Mouse (Mus musculus): ENCODE measurements at regions not wholly inside any gene's neighbourhood (a gene's known extent, or its start where the extent isn't known, plus 50 kb on each side); places are given as distances from the start of the nearest gene placed in this dataset.

DNA sequence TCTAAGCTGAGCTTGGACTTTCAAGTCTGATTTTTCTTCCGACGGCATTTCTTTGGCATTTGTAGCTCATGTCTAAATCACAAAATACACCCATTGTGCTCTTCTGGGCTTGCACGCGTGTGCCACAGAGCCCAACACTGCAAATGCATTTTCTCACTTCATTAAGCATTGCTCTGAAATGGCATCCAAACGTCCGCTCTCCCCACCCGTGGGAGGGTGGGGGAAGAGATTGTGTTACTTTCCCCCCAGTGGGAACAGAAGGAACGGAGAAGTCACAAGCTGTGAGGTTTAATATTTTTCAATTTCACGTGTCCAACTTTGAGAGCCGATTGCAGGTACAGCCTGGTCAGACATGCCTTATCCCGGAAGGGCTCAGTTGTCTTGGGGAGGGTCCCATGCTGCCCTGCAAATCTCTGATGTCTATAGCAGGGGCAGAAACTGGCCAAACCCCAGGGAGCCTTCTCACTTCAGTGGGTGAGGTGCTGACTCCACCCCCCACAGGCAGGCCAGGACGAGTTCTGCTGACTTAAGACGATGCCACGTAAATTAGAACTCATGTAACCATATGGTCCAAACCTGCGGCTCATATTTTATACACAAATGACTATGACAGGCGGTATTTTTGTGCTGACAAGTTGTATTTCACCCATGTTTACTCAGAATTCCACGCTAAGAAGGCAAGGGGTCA lies 371.5 kb upstream of the Nfe2l3 start:
- no peak for DNase-seq (ENCODE audit: low spot score)

DNA sequence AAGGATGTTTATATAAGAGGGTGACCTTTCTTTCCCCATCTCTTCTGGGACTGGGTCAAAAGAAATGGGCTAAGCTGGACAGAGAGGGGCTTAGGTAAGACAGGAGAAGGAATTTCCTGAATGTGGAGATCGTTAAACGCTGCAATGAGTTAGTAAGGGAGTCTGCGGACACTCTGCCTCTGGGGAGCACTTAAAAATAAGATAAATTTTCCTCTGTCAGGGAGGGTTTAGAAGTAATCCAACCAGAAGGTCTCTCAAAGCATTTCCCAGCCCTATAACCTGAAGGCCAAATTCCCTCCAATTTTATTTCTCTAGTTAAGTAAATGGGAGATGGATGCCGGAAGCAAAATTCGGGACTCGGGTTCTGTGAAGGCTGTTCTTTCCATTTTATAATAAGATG lies 367.3 kb upstream of the Nfe2l3 start:
- DNase-seq (ENCODE audit: low spot score) = no peak

DNA sequence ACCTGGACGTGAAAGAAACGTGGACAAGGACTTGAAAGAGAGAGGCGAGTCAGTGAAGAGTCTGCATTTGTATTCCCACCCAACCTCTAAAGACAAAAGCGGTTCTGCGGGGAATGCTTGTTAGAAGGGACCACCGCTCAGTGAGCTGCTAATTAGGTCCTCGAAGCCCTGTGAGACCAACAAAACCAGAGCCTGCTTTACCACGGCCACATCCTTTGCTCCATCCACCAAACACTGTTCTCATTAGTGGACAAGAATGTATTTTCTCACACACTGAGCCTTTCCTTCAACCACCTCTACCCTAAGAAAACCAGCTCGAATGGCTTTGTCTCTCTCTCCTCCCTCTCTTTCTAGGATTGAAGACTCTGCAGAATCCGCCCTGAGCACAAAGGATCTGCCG lies 365.1 kb upstream of the Nfe2l3 start:
- no peak for DNase-seq (ENCODE audit: low spot score)

DNA sequence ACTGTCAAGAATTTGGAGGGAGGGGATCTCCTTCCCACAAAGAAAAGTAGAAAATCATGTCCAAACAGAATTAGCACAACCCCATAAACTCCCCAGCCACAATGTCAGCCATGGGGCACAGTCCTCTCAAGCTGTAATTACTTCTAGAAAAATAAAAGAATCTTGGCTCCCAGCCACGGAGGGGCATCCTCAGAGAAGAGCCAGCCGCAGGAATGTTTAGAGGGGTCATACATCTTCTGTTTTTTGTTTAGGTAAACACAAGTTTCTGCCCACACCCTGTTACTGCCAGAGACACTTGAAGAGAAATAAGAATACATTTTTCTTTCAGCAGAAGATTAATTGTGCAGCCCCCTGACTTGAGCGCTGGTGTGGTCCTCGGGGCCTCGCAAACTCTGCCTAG lies 362.5 kb upstream of the Nfe2l3 start:
- DNase-seq (ENCODE audit: low spot score) = no peak

DNA sequence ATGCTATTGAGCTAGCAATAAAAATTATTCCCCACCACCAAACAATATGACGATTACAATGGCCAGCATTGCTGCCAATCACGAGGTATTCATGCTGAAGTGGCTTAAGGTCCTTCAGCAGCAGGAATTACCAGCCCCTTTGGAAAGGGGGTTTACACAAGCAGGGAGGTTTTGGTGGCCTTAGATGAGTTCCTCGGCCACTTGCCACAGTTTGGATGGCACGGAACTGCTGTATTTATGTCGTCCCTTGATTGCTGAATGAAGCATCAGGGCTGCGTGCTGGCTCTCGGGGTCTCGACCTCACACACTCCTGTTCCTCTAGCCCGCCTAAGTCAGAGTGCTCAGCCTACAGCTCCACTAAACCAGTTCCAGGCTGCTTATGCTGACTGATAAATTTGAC lies 361.2 kb upstream of the Nfe2l3 start:
- DNase-seq (ENCODE audit: low spot score) = no peak

DNA sequence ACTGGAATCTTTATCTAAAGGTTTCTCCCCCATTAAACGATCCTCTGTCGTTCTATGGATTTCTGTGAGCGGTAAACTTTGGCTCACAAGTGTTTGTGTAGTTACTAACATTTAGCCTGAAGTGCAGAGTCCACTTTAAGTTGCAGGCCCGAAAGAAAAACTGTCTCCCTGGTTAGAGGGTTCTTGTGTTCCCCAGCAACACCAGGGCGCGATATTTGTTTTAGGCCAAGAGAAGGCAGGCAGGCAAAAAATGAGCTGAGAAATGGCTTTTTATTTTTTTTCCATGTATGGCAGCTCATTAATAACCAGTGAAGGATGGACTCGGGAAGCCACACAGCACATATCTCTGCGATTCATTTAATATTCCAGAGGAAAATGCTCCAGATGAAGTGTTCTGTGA lies 357.4 kb upstream of the Nfe2l3 start:
- DNase-seq (ENCODE audit: low spot score) = no peak

DNA sequence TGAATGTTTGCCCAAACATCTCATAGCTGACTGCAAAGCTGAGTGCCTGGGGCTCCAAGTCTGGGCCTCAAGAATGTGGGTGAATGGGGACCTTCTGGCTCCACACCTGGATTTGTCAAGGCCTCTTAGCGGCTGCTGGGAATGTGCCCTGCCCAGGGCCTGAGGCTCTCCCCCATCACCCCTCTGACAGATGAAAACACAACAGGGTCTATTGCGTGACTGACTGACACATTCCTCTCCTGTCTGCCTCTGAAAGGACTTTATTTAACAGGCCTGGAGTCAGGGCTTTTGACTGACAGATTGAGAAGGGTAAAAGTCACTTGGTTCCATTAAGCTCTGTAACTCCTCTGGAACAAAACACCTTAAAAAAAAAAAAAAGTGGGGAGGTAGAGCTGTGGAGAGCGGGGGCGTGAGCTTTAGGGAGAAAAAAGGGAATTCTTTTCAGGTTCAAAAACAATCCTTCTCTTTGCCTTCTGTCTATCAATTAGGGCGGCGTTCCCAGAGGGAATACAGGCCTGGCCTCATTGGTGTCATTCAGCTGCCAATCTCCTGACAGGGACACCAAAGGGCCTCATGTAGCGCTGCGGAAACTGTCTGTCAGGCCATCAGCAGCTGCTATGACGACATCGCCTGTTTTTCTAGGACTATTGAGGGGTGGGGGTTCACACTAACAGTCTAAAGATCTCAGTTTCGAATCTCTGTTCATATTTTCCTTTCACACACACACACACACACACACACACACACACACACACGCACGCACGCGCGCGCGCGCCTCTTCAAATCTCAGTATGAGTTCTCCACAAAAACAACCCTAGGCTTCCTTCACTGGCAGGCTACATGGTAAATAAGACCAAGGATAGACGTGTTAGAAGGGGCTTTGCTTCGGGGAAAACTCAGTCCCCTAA lies 355.4 kb upstream of the Nfe2l3 start:
- no peak for DNase-seq (ENCODE audit: low spot score)

DNA sequence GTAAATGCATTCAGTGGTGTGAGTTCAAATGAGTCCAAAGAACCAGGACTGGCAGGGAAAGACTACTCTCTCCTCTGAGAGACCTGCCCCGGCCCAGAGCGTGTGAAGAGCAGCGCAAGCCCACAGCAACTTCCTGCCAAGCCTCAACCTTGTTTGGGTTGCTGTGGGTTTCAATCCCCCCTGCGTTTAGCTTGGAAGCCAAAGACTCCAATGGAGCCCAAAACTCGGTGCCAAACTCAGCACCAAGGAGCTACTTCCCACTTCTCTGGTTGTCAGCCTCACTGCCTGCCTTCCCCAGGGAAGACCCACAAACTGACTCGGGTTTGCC lies 354.7 kb upstream of the Nfe2l3 start:
- no peak for DNase-seq (ENCODE audit: low spot score)

DNA sequence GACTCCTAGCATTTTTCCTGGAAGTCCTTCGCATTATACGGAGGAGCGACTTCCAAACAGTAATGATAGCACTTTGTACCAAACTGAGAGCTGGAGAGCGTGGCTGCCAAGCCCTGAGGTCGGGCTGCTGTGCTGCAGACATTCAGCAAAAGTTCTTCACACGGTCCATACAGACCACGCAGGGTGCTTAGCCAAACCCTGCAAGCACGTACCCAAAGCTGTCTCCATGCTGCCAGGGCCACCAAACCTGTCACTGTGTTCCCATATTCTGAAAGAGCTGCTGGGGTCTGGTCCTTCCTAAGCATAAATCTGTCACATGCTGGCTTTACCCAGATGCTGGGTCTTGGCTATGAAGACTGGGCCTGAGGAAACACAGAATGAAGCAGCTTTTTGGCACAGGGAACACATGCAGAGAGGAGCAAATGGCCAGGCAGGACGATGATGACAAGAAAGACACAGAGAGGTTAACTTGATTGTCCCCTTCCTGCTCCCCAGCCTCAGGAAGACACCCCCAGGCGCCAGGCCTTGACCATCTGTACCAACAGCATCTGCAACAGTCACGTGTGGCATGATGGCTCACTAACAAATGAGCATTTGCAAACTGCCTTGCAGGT lies 354.0 kb upstream of the Nfe2l3 start:
- no peak for DNase-seq (ENCODE audit: low spot score)

DNA sequence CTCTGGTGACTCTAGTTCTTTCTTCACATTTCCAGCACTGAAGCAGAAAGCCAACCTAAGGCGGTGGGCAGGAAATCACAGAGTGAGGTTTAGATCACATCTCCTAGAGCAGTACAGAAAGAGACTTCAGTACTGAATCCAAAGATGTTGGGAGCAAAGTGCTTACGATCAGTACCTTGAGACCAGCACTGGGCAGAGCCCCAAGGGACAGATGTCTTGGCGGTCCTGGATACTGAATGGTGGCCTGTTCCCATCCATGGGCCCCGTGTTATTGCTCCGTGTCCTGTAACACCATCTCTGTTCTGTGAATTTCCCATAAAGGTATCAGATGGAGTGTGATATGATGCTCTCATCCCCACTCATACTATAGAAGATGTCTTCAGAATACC lies 353.5 kb upstream of the Nfe2l3 start:
- DNase-seq (ENCODE audit: low spot score) = no peak

DNA sequence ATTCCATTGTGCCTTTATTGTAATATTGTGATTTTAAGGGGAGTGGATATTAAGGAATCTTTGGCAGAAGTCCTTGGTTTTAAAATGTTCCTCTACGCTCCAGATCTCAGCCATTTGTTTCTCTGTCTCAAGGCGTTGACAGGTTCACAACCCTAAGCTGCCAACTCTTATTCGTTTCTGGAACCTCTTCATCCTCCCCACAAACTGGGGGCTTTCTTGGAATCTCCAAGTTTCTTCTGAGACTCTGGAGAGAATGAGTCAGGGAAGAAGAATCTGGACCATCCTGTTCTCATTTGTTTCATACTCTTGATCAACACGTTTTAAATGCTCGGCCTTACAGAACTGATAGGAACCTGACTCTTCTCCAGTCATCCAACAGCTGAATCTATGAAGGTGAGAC lies 351.4 kb upstream of the Nfe2l3 start:
- DNase-seq (ENCODE audit: low spot score) = no peak

DNA sequence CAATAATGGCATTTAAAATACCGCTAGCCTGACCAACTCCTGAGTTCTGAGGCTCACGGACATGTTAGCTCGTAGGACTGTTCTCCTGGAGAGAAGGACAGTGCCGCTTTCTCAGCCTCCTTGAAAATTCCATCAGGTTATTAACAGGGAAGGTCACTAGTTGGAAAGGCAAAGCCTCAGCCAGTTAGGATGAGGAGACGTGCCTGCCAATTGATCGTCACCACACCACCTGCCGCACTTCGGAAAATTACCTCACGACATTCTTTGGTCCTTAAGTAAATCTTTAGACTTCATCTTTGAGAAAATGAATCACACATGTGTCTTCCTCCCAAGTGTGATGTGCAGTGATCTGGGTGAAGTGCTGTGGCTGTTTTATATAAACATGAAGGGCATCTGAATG lies 347.8 kb upstream of the Nfe2l3 start:
- DNase-seq (ENCODE audit: low spot score) = no peak

DNA sequence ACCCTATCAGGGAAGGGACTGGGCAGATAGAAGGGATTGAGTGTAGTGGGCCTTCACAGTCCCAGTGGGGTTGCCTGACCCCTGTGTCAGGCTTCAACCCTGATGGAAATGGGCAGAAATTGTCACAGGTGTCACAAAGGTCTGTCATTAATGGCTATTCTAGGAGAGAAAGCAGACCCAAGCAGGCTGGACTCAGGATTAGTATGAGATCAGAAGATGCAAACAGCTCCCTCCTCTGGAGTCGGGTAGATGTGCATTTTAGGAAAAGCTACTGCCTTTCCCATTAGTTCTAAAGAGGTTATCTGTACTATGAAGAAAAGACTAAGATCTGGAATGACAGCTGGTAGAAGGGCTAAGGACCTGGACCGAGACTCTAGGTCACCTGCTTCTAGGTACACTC lies 346.9 kb upstream of the Nfe2l3 start:
- no peak for DNase-seq (ENCODE audit: low spot score)

DNA sequence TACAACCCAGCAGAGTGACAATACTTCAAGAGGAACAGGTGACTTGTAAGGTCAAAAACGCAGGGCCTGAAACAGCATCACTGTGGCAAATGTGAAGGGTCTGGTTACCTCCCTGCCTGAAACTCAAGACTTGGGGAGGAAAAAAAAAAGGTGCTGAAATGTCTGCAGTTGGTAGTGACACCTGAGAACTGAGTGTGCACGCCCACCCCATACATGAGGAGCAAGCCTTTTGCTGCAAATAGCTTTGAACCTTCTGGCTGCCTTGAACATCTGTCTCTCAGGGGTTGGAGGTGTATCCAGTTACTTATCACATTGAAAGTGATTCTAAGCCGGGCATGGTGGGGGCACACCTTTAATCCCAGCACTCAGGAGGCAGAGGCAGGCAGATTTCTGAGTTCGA lies 346.1 kb upstream of the Nfe2l3 start:
- DNase-seq (ENCODE audit: low spot score) = no peak

DNA sequence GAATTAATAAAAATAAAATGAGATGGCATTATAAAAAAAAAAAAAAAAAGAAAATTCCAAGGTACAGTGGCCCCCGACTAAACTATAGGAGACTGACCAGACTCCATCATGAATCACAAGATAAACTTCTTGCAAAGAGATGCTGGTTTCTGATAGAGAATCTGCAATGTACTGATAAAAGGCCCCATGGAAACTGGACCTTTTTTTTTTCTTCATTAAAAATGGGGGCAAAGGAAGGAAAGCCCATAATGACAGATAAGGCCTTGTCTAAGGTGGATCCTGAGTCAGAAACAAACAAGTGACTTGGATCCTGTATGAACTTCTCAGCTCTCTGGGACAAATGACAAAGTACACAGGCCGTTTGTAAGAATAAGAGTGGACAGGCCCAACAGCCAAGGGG lies 344.7 kb upstream of the Nfe2l3 start:
- no peak for DNase-seq (ENCODE audit: low spot score)

DNA sequence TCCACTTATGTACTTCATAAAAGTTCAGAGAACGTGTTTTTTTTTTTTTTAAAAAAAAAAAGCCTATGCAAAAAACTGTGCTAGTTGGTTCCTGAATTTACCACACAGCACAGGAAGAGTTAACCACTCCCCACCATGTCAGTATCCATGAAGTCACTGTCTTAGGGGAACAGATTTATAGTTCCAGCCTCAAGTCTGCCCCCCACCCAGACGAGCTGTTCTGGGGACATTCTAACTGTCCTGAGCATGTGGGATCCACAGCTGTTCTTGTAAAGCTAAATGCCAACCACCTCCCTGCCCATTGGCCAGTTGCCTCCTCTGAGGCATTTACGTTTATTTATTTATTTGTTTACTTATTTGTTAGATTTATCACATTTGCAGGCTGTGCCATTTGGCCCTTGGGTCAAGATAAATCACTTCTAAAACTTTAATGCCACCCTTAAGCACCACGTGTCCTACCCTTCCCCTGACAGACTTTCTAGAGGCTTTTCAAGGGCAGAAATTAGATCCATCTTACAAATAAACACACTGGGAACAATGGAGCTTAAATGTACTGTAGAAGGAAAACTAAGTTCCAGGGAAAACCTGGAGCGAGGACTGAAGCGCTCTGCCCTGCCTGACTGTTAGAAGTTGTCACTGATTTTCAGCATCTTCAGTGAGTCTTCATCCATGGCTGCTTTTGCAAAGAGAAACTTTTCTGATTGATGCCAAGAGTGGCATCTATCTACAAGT lies 343.7 kb upstream of the Nfe2l3 start:
- DNase-seq (ENCODE audit: low spot score) = no peak

DNA sequence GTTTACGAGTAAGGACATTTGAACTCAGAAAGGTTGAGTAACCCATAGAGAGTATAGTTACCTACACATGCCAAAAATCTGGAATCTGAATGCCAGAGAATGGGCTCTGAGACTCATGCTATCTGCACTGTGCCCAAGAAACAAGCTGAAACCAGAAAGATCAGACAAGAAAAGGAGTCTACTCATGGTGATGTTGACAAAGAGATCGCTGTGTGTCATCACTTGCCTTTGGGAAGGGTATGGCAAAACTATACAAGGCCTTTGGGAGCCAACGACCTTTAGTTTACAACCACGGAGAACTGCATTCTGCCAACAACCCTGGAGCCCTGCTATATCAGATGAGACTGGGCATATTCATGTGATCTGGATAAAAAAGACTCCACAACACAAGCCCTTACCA lies 339.3 kb upstream of the Nfe2l3 start:
- DNase-seq (ENCODE audit: low spot score) = no peak

DNA sequence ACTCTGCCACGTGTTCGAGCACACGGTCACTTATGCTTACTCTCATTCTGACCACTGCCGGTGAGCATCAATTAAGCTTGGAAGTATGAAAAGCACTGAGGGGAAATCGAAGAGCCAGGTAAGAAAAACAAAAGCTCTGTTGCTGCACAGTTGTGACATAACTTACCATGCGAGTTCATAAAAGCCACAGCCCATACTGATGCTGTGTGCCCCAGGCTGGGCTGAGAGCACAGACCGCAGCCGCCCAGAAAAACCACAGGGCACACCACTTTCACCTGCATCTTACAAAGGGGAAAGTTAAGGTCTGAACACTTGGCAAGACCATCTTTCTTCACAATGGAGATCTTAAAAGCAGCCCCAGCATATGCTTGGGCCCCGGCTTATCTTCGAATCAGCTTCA lies 338.2 kb upstream of the Nfe2l3 start:
- no peak for DNase-seq (ENCODE audit: low spot score)

DNA sequence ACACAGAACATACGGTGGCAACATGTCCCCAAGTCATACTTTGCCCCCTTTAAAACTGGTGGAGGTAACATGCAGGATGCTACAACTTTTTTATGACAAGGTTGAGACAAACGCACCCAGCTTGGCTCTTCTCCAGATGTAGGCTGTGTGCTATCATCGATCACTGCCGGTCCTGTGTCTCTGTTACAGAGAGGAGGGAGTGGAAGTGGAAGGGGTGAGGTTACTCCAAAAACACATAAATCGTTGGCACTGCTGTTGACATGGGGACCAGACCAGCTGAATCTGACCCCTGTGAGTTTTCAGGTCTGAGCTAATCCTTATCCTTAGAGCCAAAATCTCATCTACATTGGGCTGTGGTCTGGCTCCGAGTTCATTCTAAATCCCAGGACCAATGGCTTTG lies 335.0 kb upstream of the Nfe2l3 start:
- DNase-seq (ENCODE audit: low spot score) = no peak

DNA sequence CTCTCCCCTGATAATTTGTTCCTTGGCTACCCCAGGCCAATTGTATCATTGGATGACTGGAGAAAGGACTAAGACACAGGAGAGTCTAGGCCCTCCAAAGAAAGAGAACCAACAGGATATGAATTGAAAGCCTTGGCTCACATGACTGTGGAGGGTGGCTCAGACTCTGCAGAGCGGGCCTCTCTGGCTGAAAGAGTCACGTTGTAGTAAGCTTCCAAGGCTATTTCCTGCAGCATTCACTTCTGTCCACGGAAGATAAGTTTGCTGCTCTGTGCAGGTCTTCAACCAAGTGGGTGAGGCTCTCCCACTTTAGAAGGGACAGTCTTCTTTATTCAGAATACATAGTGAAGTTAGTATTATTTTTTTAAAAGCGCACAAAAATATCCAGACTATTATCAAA lies 332.1 kb upstream of the Nfe2l3 start:
- no peak for DNase-seq (ENCODE audit: low spot score)

DNA sequence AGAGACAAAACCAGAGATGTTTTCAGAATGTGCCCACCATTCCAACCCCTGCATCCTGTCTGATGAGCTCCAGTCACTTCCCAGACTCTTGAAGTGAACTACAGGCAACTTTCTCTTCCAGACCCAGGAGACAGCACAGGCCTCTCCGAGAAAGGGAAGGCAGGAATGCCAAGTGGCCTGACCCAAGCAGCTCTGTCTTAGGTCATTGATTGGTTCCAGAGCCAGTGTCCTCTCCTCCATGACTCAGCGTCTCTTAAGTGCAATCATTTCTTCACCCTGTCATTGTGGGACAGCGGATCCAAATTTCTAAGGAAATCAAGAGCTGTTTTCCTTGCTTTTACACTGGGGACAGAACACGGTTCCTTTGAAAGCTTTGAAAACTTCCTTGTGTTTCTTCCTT lies 329.2 kb upstream of the Nfe2l3 start:
- DNase-seq (ENCODE audit: low spot score) = no peak

DNA sequence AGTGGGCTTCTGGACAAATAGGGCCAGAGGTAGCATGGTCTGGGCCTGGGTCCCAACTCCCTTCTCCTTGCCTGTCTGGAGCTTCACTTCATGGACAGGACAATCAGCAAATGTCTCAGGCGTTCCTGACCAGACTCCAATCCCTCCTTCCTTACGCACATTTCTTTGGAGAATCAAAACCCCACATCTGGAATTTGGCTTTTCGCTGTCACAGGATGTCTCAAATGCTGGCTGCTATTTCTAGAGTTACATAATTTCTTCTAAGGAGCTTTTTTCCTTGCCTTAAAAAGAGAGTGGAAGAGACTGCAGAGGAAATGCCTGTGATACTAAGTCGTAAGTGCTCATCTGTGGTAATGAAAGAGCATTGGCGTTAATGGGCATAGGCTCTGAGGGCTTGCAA lies 328.1 kb upstream of the Nfe2l3 start:
- no peak for DNase-seq (ENCODE audit: low spot score)

All from testis, postnatal 14 days (tissue).